Mouse (Mus musculus) adrenal gland, postnatal 4 days (tissue): ENCODE measurements around the gene Flywch2. TPM values are rescaled to one million over a fixed set of nuclear protein-coding genes. Genes with fewer than 3 reads are reported as not detected.

Source experiments
- DNase-seq, 2 experiments: peaks; one replicate each; pipeline ENCODE4 v3.0.0; 2021 to 2022; ENCODE audit warnings: low spot score in 2 of 2, mixed read lengths in 2 of 2
- microRNA-seq: library from miRNA; unstranded; fragments of <30 nt; microRNA quantifications from one replicate; pipeline ENCODE4 v1.2.0, GENCODE M21; 2021
- total RNA-seq, 2 experiments: library from RNA; stranded (reverse); gene quantifications; 2 replicates each; pipeline ENCODE4 v1.2.3; 2021

The Flywch2 gene
- total RNA-seq, 2 experiments from 2014 or later, result 14.0 to 14.4 TPM

DNA sequence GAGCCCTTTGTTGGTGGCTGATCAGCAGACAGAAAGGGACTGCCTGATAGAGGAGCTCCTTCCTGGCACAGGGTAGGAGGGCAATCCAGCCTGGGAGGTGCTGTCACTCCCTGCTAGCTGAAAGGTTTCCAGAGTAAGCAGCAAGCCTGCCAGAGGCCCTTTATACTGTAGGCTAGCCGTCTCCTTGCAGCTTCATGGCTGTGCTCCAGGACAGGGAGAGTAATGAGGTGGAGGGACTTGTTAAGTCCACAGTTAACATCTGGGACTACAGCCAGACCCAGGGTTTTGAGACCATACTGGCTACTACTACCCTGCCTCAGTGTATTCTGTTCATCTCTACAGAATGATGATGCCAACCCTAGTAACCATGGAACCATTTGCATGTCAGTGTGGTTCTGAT, 51.5 kb downstream of the Flywch2 start:
- DNase-seq, result no peak

DNA sequence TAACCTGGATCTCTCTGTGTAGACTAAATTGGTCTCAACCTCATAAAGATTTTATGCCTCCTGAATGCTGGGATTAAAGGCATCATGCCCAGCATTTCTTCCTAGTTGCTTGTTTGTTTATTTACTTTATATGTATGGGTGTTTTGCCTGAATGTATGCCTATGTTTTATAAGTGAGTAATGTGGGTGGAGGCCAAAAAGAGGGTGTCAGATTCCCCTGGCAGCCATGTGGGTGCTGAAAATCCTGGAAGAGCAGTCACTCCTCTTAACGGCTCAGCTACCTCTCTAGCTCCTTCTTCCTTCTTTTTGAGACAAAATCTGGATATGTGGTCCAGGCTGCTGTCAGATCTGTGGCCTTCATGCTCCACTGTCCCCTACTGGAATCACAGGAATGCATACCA, 55.4 kb downstream of the Flywch2 start:
- DNase-seq, result no peak

Small RNA genes lying within 50 kb of the gene (microRNA-seq; reads per million reads assigned to microRNA genes)
- 1.6 reads per million for gene Mir5125

Other genes with a start within 250 kb of the Flywch2 start
- 10 to 100 TPM in 1 of 2 experiments, 1 to 10 TPM in 1; 8.5 to 11.5 TPM for gene Zfp213, start 221.8 kb downstream of the Flywch2 start, total RNA-seq
- 10 to 100 TPM; 27.5 to 29.7 TPM for gene Zfp13, start 186.6 kb downstream of the Flywch2 start, total RNA-seq
- gene Zscan10, start 185.2 kb downstream of the Flywch2 start, total RNA-seq, result not detected
- gene Mmp25, start 140.8 kb downstream of the Flywch2 start, total RNA-seq, result under 1 TPM; 0.56 to 0.90 TPM
- gene Bicdl2, start 125.6 kb downstream of the Flywch2 start, total RNA-seq, result under 1 TPM in 1 of 2 experiments, not detected in 1; 0.31 TPM
- gene Hcfc1r1, start 112.5 kb downstream of the Flywch2 start, total RNA-seq, result 100 to 1,000 TPM; 132 to 134 TPM
- gene Thoc6, start 112.2 kb downstream of the Flywch2 start, total RNA-seq, result 10 to 100 TPM; 26.7 to 27.5 TPM
- 10 to 100 TPM; 53.2 to 53.8 TPM for gene Tnfrsf12a, start 108.6 kb downstream of the Flywch2 start, total RNA-seq
- 10 to 100 TPM in 1 of 2 experiments, not detected in 1; 12.1 TPM for gene Cldn6, start 106.8 kb downstream of the Flywch2 start, total RNA-seq
- 1 to 10 TPM in 1 of 2 experiments, not detected in 1; 2.4 TPM for gene Cldn9, start 102.1 kb downstream of the Flywch2 start, total RNA-seq
- 1 to 10 TPM in 1 of 2 experiments, under 1 TPM in 1; 0.99 to 1.3 TPM for gene 1520401A03Rik, start 63.3 kb downstream of the Flywch2 start, total RNA-seq
- 10 to 100 TPM; 20.0 to 22.4 TPM for gene Pkmyt1, start 59.7 kb downstream of the Flywch2 start, total RNA-seq
- gene Paqr4, start 45.2 kb downstream of the Flywch2 start, total RNA-seq, result 10 to 100 TPM; 13.8 to 14.6 TPM
- under 1 TPM in 1 of 2 experiments, not detected in 1; 0.14 TPM for gene Kremen2, start 40.2 kb downstream of the Flywch2 start, total RNA-seq
- gene Flywch1, start 14.5 kb downstream of the Flywch2 start, total RNA-seq, result 10 to 100 TPM; 60.9 to 62.4 TPM
- 100 to 1,000 TPM; 855 to 927 TPM for gene Srrm2, start 4.5 kb upstream of the Flywch2 start, total RNA-seq
- gene Elob, start 43.1 kb upstream of the Flywch2 start, total RNA-seq, result 100 to 1,000 TPM; 364 to 381 TPM
- gene Prss33, start 50.0 kb upstream of the Flywch2 start, total RNA-seq, result not detected
- not detected for gene Prss32, start 57.8 kb upstream of the Flywch2 start, total RNA-seq
- 1 to 10 TPM; 1.6 to 1.9 TPM for gene Prss41, start 58.1 kb upstream of the Flywch2 start, total RNA-seq
- gene Prss21, start 82.0 kb upstream of the Flywch2 start, total RNA-seq, result not detected
- not detected for gene Dcpp1, start 94.8 kb upstream of the Flywch2 start, total RNA-seq
- gene Dcpp2, start 94.8 kb upstream of the Flywch2 start, total RNA-seq, result not detected
- not detected for gene Dcpp3, start 131.4 kb upstream of the Flywch2 start, total RNA-seq
- gene Sbp, start 155.6 kb upstream of the Flywch2 start, total RNA-seq, result not detected
- not detected for gene Sbpl, start 169.2 kb upstream of the Flywch2 start, total RNA-seq
- gene Prss30, start 194.5 kb upstream of the Flywch2 start, total RNA-seq, result not detected
- not detected for gene Prss22, start 212.0 kb upstream of the Flywch2 start, total RNA-seq